Mouse (Mus musculus): ENCODE data around the gene Stard10. TPM values are rescaled to one million over a fixed set of nuclear protein-coding genes. Genes with fewer than 3 reads are reported as not detected.

Gene Stard10
- polyA plus RNA-seq, 1 experiment: 619 TPM

DNA sequence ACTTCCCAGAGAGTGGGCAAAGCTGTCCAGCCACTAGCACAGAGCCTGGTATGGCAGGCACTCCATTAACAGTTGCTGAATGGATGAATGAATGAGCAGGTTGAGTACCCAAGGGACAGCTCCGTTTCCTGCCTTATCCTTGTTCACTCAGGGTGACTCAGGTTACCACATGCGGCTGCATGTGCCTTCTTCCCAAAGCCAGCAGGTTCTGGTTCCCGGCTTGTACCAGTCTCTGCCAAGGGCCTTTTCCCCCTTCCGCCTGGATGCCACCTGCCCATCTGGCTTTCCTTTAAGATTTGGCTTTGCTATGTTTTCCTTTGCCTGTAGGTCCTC is 13.9 kb downstream of the Stard10 start:
- no peak overlapping the region for H3K4me3 ChIP-seq (ENCODE audit: control insufficient read depth, low read depth, low read length)
- no peaks in the 10 kb centered on the region for H3K36me3 ChIP-seq (ENCODE audit: control insufficient read depth, insufficient read depth, low read length)
- no peak overlapping the region for H3K27ac ChIP-seq (ENCODE audit: control insufficient read depth, insufficient read depth, low read depth, low read length)
- no peaks in the 10 kb centered on the region for H3K27me3 ChIP-seq (ENCODE audit: control insufficient read depth, insufficient read depth, low read length)
- no peak for TF ChIP-seq POLR2A (IDR thresholded peaks at IDR 0.05; ENCODE audit: control insufficient read depth, low read depth, low read length)
- no peak for TF ChIP-seq CTCF (IDR thresholded peaks at IDR 0.05; ENCODE audit: control insufficient read depth, insufficient read depth, insufficient replicate concordance, low read depth, low read length)
- no peaks in the 10 kb centered on the region for H3K4me1 ChIP-seq (ENCODE audit: control insufficient read depth, insufficient read depth, low read length)

DNA sequence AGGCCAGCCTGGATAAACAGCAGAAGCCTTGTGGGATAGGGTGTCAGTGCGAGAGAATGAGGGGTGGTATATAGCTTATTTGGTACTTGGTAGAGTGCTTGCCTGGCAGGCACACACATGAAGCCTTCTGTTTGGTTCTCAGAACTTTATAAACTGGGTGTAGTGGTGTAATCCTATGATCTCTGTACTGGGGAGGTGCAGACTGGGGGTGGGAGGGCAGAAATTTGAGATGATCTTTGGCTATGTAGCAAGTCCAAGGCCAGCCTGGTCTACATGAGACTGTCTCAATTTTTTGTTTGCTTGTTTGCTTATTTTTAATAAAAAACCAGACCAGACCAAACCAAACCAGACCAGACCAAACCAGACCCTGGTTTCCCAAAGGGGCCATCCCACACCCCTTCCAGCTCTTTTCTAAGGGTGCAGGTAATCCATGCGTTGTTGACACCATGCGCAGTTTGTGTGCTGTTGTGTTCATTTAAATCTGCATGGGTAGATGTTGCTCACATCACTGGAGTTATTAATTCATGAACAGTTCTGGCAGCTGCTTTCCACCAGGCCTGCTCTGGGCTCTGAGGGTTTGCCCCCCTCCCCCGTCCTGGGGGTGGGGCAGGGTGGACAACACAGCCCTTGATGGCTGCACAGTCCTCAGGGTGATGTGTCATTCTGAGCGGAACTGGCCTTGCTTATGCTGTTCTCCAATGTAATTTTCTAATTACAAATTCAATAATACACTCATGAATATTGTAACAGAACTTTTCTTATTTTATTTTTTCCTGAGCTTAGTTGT is 15.4 kb downstream of the Stard10 start:
- no peak for TF ChIP-seq POLR2A (IDR thresholded peaks at IDR 0.05; ENCODE audit: control insufficient read depth, low read depth, low read length)
- TF ChIP-seq CTCF (IDR thresholded peaks at IDR 0.05; ENCODE audit: control insufficient read depth, insufficient read depth, insufficient replicate concordance, low read depth, low read length): no peak
- Histone ChIP-seq H3K27ac (ENCODE audit: control insufficient read depth, insufficient read depth, low read depth, low read length) (no peak overlapping the region), H3K36me3 (ENCODE audit: control insufficient read depth, insufficient read depth, low read length) (no peaks in the 10 kb centered on the region)

DNA sequence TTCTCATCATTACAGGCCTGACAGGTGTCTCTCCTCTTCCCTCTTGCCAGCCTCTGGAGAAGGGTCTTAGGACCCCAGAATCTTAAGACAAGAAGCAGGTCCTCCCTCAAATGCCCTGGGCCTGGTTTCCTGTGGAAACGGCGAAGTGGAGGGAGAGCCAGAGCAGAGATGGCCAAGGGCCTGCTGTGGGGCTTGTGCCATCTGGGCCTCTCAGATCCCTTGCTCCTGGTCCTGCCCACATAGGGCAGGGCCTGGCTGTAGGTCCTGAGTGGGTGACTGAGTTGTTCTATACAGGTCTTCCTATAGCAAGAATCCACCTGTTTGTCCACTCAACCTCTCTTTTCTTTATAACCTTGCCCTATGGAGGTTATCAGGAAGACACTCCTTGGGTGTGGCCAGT is 18.3 kb downstream of the Stard10 start:
- Histone ChIP-seq H3K27ac (ENCODE audit: control insufficient read depth, insufficient read depth, low read depth, low read length) (no peak overlapping the region), H3K4me3 (ENCODE audit: control insufficient read depth, low read depth, low read length) (no peak overlapping the region), H3K4me1 (ENCODE audit: control insufficient read depth, insufficient read depth, low read length) (no peaks in the 10 kb centered on the region), H3K27me3 (ENCODE audit: control insufficient read depth, insufficient read depth, low read length) (no peaks in the 10 kb centered on the region), H3K36me3 (ENCODE audit: control insufficient read depth, insufficient read depth, low read length) (no peaks in the 10 kb centered on the region)
- no peak for TF ChIP-seq CTCF (IDR thresholded peaks at IDR 0.05; ENCODE audit: control insufficient read depth, insufficient read depth, insufficient replicate concordance, low read depth, low read length)
- no peak for TF ChIP-seq POLR2A (IDR thresholded peaks at IDR 0.05; ENCODE audit: control insufficient read depth, low read depth, low read length)

More for the DNA sequence above, 15.4 kb downstream of the Stard10 start:
- Histone ChIP-seq H3K4me1 (ENCODE audit: control insufficient read depth, insufficient read depth, low read length) (no peaks in the 10 kb centered on the region), H3K4me3 (ENCODE audit: control insufficient read depth, low read depth, low read length) (no peak overlapping the region), H3K27me3 (ENCODE audit: control insufficient read depth, insufficient read depth, low read length) (no peaks in the 10 kb centered on the region)

GRCm38 (mm10) chr7:101336686-101337085 is 19.8 kb downstream of the Stard10 start:
- TF ChIP-seq CTCF (IDR thresholded peaks at IDR 0.05; ENCODE audit: control insufficient read depth, insufficient read depth, insufficient replicate concordance, low read depth, low read length) (no peak), POLR2A (IDR thresholded peaks at IDR 0.05; ENCODE audit: control insufficient read depth, low read depth, low read length) (no peak)
- Histone ChIP-seq H3K27ac (ENCODE audit: control insufficient read depth, insufficient read depth, low read depth, low read length) (no peak overlapping the region), H3K4me1 (ENCODE audit: control insufficient read depth, insufficient read depth, low read length) (no peaks in the 10 kb centered on the region), H3K36me3 (ENCODE audit: control insufficient read depth, insufficient read depth, low read length) (no peaks in the 10 kb centered on the region), H3K27me3 (ENCODE audit: control insufficient read depth, insufficient read depth, low read length) (no peaks in the 10 kb centered on the region), H3K4me3 (ENCODE audit: control insufficient read depth, low read depth, low read length) (no peak overlapping the region)

DNA sequence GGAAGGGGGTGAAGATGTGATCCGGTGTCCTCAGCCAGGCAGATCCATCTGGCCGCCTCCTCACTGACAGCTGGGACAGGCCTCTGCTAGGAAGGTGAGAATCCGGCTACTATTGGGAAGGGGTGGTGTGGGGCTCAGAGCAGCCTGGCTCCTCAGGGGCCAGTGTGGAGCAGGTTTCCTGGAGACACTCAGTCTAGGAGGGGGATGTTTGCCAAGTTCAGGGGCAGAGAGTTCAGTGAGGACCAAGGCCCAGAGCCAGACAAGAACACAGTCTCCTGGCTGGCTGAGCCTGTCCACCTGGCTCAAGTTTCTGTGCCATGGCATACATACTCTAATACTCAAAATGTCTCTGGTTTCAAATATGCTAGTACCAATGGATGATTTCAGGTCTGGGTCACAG is 20.5 kb downstream of the Stard10 start:
- no peak for TF ChIP-seq POLR2A (IDR thresholded peaks at IDR 0.05; ENCODE audit: control insufficient read depth, low read depth, low read length)
- no peak for TF ChIP-seq CTCF (IDR thresholded peaks at IDR 0.05; ENCODE audit: control insufficient read depth, insufficient read depth, insufficient replicate concordance, low read depth, low read length)
- Histone ChIP-seq H3K4me3 (ENCODE audit: control insufficient read depth, low read depth, low read length) (no peak overlapping the region), H3K36me3 (ENCODE audit: control insufficient read depth, insufficient read depth, low read length) (no peaks in the 10 kb centered on the region), H3K27me3 (ENCODE audit: control insufficient read depth, insufficient read depth, low read length) (no peaks in the 10 kb centered on the region), H3K27ac (ENCODE audit: control insufficient read depth, insufficient read depth, low read depth, low read length) (no peak overlapping the region), H3K4me1 (ENCODE audit: control insufficient read depth, insufficient read depth, low read length) (no peaks in the 10 kb centered on the region)

DNA sequence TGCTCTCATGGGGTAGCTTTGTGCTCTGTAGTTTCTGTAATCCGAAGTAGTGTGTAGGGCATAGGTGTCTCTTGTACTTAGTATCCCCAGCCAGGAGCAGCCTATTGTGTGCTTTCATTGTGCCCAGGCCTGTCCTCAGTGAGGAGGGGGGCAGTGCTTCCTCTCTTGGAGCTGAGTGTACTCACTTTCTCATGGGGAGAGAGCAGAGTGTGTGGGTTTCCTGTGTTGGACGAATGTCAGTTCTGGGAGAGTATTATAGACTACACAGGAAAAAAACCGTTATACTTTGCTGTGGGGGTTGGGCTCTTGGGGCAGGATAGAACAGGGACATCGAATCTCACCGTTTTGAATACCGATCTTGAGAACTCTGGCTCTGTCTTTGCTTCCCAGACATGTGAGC is 24.5 kb downstream of the Stard10 start:
- H3K27ac ChIP-seq (ENCODE audit: control insufficient read depth, insufficient read depth, low read depth, low read length): no peak overlapping the region
- no peak overlapping the region for H3K4me3 ChIP-seq (ENCODE audit: control insufficient read depth, low read depth, low read length)
- H3K4me1 ChIP-seq (ENCODE audit: control insufficient read depth, insufficient read depth, low read length): peaks cover 2% of the 10 kb centered on the region; the same call in 1 of the 2 replicates
- TF ChIP-seq CTCF (IDR thresholded peaks at IDR 0.05; ENCODE audit: control insufficient read depth, insufficient read depth, insufficient replicate concordance, low read depth, low read length) (no peak), POLR2A (IDR thresholded peaks at IDR 0.05; ENCODE audit: control insufficient read depth, low read depth, low read length) (no peak)
- H3K36me3 ChIP-seq (ENCODE audit: control insufficient read depth, insufficient read depth, low read length): no peaks in the 10 kb centered on the region
- H3K27me3 ChIP-seq (ENCODE audit: control insufficient read depth, insufficient read depth, low read length): no peaks in the 10 kb centered on the region

GRCm38 (mm10) chr7:101343135-101343534 is 26.2 kb downstream of the Stard10 start:
- Histone ChIP-seq H3K36me3 (ENCODE audit: control insufficient read depth, insufficient read depth, low read length) (no peaks in the 10 kb centered on the region), H3K27ac (ENCODE audit: control insufficient read depth, insufficient read depth, low read depth, low read length) (no peak overlapping the region), H3K4me3 (ENCODE audit: control insufficient read depth, low read depth, low read length) (no peak overlapping the region), H3K4me1 (ENCODE audit: control insufficient read depth, insufficient read depth, low read length) (peaks cover 6% of the 10 kb centered on the region), H3K27me3 (ENCODE audit: control insufficient read depth, insufficient read depth, low read length) (no peaks in the 10 kb centered on the region)
- TF ChIP-seq POLR2A (IDR thresholded peaks at IDR 0.05; ENCODE audit: control insufficient read depth, low read depth, low read length) (no peak), CTCF (IDR thresholded peaks at IDR 0.05; ENCODE audit: control insufficient read depth, insufficient read depth, insufficient replicate concordance, low read depth, low read length) (no peak)
